Mouse (Mus musculus): ENCODE data around the gene Pgm2.

Pgm2 gene

GRCm38 (mm10) chr5:64075506-64075905 lies 17.2 kb upstream of the Pgm2 start:
- peak; percentile 30 for DNase-seq (ENCODE audit: extremely low read depth, low read depth)

- no peak for DNase-seq (ENCODE audit: extremely low read depth, low read depth)
Observed at GRCm38 (mm10) chr5:64077353-64077752, 15.4 kb upstream of the Pgm2 start.

GRCm38 (mm10) chr5:64078740-64079461 lies 13.8 kb upstream of the Pgm2 start:
- DNase-seq (ENCODE audit: extremely low read depth, low read depth) = no peak

- DNase-seq (ENCODE audit: extremely low read depth, low read depth) = peak; percentile 56
Observed at GRCm38 (mm10) chr5:64079462-64079817, 13.3 kb upstream of the Pgm2 start.

- DNase-seq (ENCODE audit: extremely low read depth, low read depth) = no peak
Observed at GRCm38 (mm10) chr5:64083447-64084359, 9.0 kb upstream of the Pgm2 start.

DNA sequence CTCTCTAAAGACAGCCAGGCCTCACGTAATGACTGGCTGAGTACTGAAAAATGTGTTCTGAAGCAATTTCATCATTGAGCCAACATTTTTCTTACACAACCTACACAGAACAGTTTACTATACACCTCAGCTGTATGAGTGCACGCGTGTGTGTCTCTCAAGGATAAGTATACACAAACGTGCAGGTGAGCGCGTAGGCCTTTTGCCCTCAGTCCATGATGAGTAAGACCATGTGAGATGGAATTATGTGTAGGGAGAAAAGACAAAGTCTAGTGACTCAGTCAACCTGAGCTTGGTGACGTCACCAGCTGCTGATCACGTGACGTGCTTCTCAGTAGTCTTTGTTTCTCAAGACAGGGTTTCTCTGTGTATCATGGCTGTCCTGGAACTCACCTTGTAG lies 7.3 kb upstream of the Pgm2 start:
- DNase-seq (ENCODE audit: extremely low read depth, low read depth) = no peak

DNA sequence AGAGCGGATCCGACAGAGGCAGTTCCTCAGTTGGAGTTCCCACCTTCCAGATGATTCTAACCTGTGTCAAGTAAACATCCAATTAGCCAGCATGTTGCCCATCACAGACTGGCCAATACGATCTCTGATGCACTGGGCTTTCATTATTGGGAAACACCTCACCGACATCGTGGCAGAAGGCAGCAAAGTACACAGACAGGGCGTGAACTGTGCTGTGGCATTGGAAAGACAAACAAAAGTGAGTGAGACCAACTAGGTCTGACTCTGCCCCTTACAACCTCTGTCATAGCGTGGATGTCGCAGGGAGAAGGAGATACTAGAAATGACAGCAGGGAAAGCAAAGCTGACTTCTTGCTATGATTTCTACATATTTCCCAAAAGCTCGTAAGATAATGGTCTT lies 4.0 kb upstream of the Pgm2 start:
- no peak for DNase-seq (ENCODE audit: extremely low read depth, low read depth)

DNA sequence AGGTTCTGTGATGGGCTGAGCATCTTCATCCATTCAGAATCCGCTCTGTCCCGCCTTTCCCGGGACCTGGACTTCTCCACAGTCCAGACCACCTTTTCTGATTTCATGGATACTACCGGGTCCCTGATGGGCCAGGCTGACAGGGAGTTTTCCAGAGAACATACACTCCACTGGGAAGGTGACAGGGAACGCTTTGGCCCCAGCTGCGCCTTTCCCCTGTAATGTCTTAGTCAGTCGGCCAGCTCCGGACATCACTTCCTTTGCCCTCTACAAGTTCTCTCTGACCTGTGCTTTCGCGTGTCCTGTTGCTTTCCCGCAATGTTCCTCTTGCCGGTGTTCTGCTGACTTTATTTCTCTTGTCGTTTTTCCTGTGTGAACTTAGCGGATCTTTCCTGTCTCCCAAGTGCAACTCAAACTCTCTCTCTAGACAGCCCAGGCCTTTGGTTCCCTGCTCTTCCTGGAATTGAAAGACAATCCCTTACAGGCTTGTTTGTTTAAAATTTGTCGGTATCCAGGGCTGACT lies 660 bp downstream of the Pgm2 start:
- DNase-seq (ENCODE audit: extremely low read depth, low read depth) = no peak

DNA sequence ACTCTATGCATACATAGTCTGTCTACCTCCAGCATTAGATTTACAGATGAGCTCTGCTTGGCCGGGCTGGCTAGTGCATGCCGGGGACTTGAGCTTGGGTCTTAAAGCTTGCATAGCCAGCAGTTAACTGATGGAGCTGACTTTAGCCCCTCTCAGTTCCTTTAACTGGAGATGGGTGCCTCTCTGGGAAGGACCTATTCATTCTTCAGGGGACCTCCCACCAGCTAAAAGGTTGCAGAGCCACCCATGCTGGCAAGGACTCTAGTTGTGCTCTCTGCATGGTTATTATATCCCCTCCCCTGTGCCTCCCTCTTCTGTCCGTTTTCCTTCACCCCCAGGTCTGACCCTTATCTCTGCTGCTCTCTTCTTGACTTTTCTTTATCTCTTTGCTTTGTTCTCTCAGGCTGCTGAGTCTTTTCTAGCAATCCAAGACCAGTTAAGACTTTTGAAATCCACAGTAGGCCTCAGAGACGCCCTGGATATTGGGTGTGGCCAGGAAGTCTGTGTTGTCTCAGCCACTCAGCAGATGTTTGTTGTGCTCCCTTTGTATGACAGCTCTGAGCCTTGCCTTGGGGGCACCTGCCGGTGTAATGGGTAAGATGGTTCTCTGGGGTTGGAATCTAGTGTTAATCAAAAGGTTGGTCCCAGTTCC lies 2.7 kb downstream of the Pgm2 start:
- peak; percentile 56 for DNase-seq (ENCODE audit: extremely low read depth, low read depth)

DNA sequence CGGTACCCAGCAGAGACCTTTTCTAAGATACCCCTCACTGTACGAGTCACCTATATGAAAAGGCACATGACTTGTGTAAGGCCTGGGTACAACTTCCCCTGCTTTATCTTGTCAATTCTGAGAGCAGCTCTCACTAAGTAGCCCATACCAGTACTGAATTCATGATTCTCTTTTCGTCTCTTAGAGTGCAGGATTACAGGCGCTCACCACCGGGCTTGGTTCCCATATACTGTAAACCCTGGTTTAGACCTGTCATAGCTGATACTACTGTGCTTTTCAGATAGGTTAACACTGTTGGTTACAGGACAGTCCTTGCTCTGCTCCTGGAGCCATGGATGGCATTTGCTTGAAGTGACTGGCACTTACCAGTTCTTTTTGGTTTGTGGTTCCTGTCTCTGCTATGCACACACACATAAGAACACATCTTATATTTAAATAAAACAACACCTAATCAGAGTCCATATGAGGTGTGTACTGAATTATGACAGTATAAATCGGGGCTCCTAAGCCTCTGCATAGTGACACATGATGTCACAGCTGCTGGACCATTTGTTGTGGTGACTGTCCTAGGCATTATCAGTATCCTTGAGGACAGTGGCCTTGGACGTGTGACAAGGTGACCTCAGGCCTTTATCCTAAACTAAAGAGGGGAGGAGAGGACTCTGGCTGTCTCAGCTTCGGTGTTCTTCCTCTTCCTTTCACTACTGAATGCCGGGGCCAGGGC lies 9.4 kb downstream of the Pgm2 start:
- DNase-seq (ENCODE audit: extremely low read depth, low read depth) = peak; percentile 51

DNA sequence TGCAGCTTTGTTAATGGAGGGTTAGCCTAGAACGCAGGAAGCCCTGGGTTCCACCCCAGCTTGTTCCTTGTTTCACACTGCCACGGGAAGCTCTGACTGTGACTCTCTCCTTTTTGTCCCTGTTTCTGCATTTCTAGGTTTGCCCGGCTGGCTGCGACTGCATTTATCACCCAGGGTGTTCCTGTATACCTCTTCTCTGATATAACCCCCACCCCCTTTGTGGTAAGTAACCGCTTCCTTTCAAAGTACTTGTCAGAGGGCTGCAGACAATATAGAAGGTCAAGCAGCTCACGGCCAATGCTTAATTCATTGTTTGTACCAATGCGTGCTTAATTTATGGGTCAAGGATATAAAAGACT lies 9.9 kb downstream of the Pgm2 start:
- DNase-seq (ENCODE audit: extremely low read depth, low read depth) = peak; percentile 89

DNA sequence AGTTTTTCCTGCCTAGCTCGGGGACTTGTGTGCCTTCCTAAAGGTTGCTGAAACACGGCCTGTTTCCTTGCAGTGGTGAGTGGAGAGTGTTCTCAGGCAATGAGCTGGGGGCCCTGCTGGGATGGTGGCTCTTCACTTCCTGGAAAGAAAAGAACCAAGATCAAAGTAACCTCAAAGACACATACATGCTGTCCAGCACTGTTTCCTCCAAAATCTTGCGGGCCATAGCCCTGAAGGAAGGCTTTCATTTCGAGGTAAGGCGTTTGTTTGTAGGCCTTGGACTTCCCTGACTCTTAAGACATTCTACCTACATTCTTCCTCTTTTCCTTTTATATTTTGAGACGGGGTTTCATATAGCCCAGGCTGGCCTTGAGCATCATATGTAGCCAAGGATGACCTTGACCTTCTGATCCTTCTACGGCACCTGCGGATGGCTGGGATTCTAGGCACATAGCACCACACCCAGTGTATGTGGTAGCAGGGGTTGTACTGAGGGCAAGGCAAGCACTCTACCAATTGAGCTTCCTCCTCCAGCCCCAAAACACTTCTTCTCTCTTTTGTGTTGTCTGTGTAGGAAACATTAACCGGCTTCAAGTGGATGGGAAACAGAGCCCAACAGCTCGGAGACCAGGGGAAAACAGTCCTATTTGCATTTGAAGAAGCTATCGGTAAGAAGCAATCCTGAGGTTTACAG lies 15.0 kb downstream of the Pgm2 start:
- DNase-seq (ENCODE audit: extremely low read depth, low read depth) = no peak

GRCm38 (mm10) chr5:64109217-64109616 lies 16.5 kb downstream of the Pgm2 start:
- no peak for DNase-seq (ENCODE audit: extremely low read depth, low read depth)

GRCm38 (mm10) chr5:64112360-64112759 lies 19.6 kb downstream of the Pgm2 start:
- no peak for DNase-seq (ENCODE audit: extremely low read depth, low read depth)

- no peak for DNase-seq (ENCODE audit: extremely low read depth, low read depth)
Observed at GRCm38 (mm10) chr5:64114210-64114609, 21.5 kb downstream of the Pgm2 start.

GRCm38 (mm10) chr5:64117191-64117590 lies 24.4 kb downstream of the Pgm2 start:
- no peak for DNase-seq (ENCODE audit: extremely low read depth, low read depth)

DNA sequence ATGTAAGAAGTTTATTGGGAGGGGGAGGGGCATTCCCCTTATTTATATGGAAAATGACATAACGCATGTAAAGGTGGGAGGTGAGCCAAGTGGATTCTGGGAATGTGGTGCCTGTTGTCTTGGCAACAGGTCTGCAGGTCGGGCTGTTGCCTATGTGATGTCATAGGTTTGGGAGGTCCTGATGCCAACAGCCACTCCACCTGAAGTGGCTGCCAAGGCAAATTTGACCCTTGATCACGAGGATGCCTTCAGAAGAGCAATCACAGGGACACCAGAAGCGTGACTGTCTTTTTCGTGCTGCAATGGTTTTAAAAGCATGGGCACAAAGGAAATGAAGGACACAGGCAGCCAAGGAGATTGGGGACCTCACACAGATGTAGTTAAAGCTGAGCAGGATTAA lies 33.0 kb downstream of the Pgm2 start:
- DNase-seq (ENCODE audit: extremely low read depth, low read depth) = no peak

DNA sequence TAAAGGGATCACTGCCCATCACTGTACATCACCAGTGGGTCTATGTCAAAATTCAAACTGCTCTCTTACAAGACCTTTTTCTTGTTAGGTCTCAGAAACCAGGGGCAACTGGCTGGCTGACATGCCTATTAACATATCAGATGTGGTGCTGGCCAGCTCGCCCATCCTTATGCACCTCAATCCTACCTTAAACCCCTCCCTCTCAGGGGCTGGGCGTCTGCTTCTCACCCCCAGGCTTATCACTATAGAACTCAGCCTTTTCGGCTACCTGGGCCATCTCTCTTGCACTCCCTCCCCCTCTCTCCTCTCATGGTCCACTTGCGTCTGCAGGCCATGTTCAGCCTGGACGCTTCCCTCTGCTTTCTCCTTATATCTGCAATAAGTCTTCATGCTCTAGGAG lies 38.8 kb downstream of the Pgm2 start:
- no peak for DNase-seq (ENCODE audit: extremely low read depth, low read depth)

DNA sequence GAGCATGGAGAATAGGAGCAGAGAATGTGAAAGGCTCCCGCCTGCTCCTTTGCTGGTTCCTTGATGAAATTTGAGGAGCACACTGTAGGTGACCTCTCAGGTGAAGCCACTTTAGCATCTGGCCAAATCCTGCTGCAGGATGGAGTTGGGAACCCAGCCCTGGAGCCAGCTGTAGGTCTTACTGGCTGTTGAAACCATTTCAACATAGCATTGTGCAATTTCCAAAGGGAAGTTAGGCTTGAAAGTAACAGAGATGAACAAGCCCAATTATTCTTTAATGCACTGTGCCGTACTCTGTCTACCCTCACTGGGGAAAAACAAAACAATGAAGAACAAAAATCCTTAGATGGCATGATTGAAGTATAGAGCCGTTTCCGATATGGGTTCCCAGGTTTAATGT lies 41.2 kb downstream of the Pgm2 start:
- no peak for DNase-seq (ENCODE audit: extremely low read depth, low read depth)

DNA sequence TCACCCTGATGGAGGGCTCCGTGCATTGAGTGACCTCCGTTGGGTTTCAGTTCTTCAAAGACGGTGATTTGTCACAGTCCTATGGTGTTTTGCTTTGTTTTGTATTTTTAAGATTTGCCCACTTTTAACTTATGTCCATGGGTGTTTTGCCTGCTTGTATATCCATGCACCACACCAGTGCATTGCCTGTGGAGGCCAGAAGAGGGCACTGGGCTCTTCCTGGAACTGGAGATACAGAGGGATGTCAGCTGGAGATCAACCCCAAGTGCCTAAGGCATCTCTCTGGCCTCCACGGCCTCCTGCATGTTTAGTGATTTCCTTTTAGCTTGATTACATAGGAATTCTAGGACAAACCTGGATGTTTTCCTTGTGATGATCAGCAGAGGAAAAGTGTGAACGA lies 43.6 kb downstream of the Pgm2 start:
- no peak for DNase-seq (ENCODE audit: extremely low read depth, low read depth)

DNA sequence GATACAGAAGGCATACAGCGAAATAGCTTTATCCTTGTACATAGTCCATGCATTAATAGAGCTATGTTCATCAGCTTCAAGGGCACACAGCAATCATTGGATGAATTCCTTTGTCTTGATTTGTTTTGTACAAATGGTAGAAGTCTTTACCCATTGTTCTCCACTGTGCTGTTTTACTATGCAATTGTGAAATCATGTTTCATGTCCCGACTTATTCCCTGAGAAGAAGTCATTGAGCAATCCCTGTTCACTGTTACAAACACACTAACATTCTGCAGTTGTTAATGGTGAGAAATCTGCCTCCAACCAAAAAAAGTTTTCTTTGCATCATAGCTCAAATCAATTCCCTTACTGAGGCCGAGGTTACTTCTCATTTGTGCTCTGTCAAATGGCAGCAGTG lies 47.5 kb downstream of the Pgm2 start:
- DNase-seq (ENCODE audit: extremely low read depth, low read depth) = no peak
